Mouse (Mus musculus) common myeloid progenitor, adult 5-6 weeks (primary cell): ENCODE measurements around the gene Nefh. TPM values are rescaled to one million over a fixed set of nuclear protein-coding genes. Genes with fewer than 3 reads are reported as not detected.

Experiments used
- total RNA-seq: library from RNA; stranded (forward); fragments of 200-1000, 187-1606 nt; gene quantifications from 2 replicates; pipeline ENCODE4 v1.2.3, GENCODE M21; 2017

Gene Nefh
- total RNA-seq, 1 experiment from 2014 or later = 16.7 TPM

Other genes starting within 250 kb of the Nefh start
- 117 and 123 TPM in 2 replicates for gene Uqcr10, start 243.7 kb downstream of the Nefh start, total RNA-seq
- 6.0 and 11.5 TPM in 2 replicates for gene Zmat5, start 243.4 kb downstream of the Nefh start, total RNA-seq
- not detected in 2 replicates for gene Cabp7, start 201.3 kb downstream of the Nefh start, total RNA-seq
- 72.8 and 88.8 TPM in 2 replicates for gene Nf2, start 98.5 kb downstream of the Nefh start, total RNA-seq
- 18.0 and 18.3 TPM in 2 replicates for gene Nipsnap1, start 74.1 kb downstream of the Nefh start, total RNA-seq
- 54.0 and 58.7 TPM in 2 replicates for gene Thoc5, start 52.7 kb downstream of the Nefh start, total RNA-seq
- gene Ap1b1, start 38.8 kb upstream of the Nefh start, total RNA-seq = 69.1 and 72.2 TPM in 2 replicates
- gene Rasl10a, start 110.1 kb upstream of the Nefh start, total RNA-seq = not detected in 2 replicates
- 1.3 TPM in 1 of 2 replicates, not detected in the other for gene Gas2l1, start 117.3 kb upstream of the Nefh start, total RNA-seq
- 17.7 and 24.4 TPM in 2 replicates for gene Rhbdd3, start 150.9 kb upstream of the Nefh start, total RNA-seq
- gene Ewsr1, start 151.2 kb upstream of the Nefh start, total RNA-seq = 525 and 659 TPM in 2 replicates
- 11.0 and 20.0 TPM in 2 replicates for gene Emid1, start 204.2 kb upstream of the Nefh start, total RNA-seq